Mouse (Mus musculus): ENCODE measurements around the gene Gm10487.
"Not testable (repeated sequence)": the region's sequence is repeated elsewhere in the genome, so short reads cannot be mapped to it uniquely, and the experiment has no call there.

Gene Gm10487

DNA sequence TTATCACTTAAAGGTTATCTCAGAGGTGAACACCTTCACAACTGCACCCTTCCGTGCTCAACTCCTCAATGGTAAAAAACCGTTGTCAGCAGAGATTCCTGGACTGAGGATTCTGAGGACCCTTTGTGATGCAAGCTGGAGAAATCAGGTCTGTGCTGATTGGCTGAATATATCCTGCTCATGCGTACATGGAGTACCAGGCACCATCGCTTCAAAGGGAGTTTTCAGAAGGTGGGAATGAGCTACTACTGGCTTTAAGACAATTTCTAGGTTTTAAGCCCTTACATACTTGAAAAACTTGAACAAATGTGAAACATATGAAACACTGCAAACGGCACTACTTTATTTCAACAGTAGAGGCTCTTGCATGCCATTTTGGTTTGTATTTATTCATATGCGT, at the start of gene Gm10487:
Gm10487 (minus strand) TSS at position 101 of the 400 bp plus-strand sequence.
- DNase-seq (ENCODE audit: low read depth, low spot score): not testable (repeated sequence)
